In the genomic region with DNA sequence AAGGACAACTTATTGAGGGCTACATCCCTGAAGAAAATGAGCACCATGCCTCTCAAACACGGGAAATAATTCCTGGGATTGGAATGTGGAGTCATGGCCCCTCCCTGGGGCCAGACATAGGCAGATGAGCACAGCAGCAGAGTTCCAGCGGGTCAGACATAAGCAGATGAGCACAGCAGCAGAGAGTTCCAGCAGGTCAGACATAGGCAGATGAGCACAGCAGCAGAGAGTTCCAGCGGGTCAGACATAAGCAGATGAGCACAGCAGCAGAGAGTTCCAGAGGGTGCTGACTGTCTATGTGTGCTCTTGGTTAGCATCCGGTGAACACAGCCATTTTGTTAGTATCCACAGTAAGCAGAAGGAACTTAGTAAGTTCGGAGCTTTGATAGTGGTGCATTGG, we compare ENCODE assay signal across 13 mouse cellular contexts.
"Had no signal": no experiment of that assay in that cellular context is flagged by ENCODE, and none has a peak within 500 bp of the region (broad histone marks: within the 10 kb centered on the region; RNA-seq: fewer than 3 reads in every experiment).

No protein-coding gene starts in this region.

- H3K27ac ChIP-seq: limb, embryonic 15.5 days; liver, embryonic 12.5 days; midbrain, embryonic 13.5 days; neural tube, embryonic 12.5 days; stomach, embryonic 15.5 days had no signal

- H3K4me1 ChIP-seq: limb, embryonic 15.5 days; liver, embryonic 12.5 days; midbrain, embryonic 13.5 days; neural tube, embryonic 12.5 days; stomach, embryonic 15.5 days had no signal

- H3K27me3 ChIP-seq: limb, embryonic 15.5 days; liver, embryonic 12.5 days; midbrain, embryonic 13.5 days; neural tube, embryonic 12.5 days; stomach, embryonic 15.5 days had no signal

- ATAC-seq: liver, embryonic 12.5 days; midbrain, embryonic 13.5 days had no signal

- DNase-seq: kidney, adult 18-20 months; kidney, postnatal 36 days; layer of hippocampus, adult 9-11 months; layer of hippocampus, postnatal 36 days; lung, postnatal 36 days; right cerebral cortex, postnatal 14 days; thymus, postnatal 4 days had no signal

- H3K36me3 ChIP-seq: limb, embryonic 15.5 days; liver, embryonic 12.5 days; midbrain, embryonic 13.5 days; neural tube, embryonic 12.5 days; stomach, embryonic 15.5 days had no signal

- H3K9me3 ChIP-seq: limb, embryonic 15.5 days; midbrain, embryonic 13.5 days; stomach, embryonic 15.5 days had no signal

- H3K4me2 ChIP-seq: limb, embryonic 15.5 days; liver, embryonic 12.5 days; midbrain, embryonic 13.5 days; neural tube, embryonic 12.5 days; stomach, embryonic 15.5 days had no signal

- H3K4me3 ChIP-seq: limb, embryonic 15.5 days; liver, embryonic 12.5 days; midbrain, embryonic 13.5 days; myocyte; neural tube, embryonic 12.5 days; stomach, embryonic 15.5 days had no signal

- H3K9ac ChIP-seq: limb, embryonic 15.5 days; liver, embryonic 12.5 days; midbrain, embryonic 13.5 days; neural tube, embryonic 12.5 days; stomach, embryonic 15.5 days had no signal
